Mouse (Mus musculus) gastrocnemius, adult 8-10 months (tissue): ENCODE results near the gene Clec10a. TPM values are rescaled to one million over a fixed set of nuclear protein-coding genes. Genes with fewer than 3 reads are reported as not detected.

Experiments
- DNase-seq, 2 experiments: peaks; one replicate each; pipeline ENCODE4 v3.0.0; 2022; ENCODE audit warnings: low spot score in 2 of 2
- total RNA-seq, 4 experiments: library from RNA; stranded (reverse); gene quantifications; 2 replicates each; pipeline ENCODE4 v1.2.4; 2022

Clec10a gene
- total RNA-seq, 4 experiments from 2014 or later: 1.6 to 3.6 (median 2.8) TPM

DNA sequence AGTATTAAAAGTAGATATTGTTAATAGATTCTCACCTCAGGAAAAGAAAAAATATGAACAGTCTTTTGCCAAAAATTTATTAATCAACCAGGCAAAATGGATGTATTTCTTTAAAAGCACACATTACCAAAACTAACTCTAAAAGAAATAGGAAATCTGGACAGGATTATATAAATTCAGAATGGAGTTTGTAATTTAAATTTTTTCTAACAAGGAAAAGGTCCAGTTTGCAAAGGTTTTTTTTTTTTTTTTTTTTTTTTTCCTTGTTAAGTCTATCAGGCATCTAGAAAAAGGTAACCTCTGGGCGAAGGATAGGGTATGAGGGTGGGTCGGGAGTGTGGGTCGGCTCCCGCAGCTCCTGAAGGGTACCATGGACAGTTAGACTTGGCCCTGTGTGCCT, 24.5 kb downstream of the Clec10a start:
- DNase-seq: no peak

DNA sequence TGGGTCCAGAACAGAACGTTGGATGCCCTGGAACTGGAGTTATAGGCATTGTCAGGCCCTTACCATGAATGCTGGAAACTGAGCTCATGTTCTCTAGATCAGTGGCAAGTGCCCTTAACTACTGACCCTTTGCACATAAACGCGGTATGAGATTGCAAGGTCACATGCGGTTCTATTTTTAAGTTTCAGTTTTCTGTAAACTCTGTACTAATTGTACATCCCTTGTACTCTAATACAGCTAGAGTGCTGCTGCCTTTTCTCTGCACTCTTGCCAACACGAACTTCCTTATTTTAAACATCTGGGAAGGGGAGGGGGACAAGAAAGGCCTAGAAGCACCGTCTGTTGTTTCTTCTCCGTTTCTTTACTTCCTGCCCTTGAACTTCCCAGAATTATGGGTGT, 29.1 kb downstream of the Clec10a start:
- no peak for DNase-seq

DNA sequence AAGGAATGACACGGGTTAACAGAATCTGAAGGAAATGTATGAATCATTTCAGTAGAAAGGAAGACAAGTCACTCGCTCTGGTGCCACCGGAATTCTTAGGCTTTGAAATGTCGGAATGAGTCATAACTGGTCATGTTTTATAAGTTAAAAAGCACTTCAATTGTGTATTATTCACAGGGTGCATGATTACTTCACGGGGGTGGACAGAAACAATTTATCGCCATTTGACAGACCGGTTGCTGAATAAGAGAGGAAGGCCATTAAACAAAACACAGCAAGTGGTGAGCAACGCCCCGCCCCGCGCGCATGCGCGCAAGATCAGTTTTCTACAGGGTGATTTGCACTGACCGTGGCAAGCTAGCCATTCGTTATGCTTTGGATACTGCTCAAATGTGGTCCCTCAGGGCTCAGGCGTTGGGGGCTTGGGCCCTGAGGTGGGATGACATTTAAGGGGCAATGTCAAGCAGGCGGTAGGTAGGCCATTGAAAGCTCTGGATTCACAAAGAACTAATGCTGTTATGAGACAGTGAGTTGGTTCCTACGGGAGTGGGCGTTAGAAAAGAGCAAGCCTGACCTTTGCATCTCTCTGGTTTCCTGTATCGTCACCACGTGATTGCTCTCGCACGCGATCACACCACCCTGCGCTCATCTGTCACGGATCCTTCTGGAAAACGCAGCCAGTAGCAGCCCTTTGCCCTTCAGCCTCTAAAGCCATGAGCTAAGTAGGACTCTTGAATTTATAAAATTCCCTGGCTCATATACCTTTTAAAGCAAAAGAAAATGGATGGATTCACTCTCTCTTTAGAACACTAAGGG, 33.5 kb downstream of the Clec10a start:
- no peak for DNase-seq

DNA sequence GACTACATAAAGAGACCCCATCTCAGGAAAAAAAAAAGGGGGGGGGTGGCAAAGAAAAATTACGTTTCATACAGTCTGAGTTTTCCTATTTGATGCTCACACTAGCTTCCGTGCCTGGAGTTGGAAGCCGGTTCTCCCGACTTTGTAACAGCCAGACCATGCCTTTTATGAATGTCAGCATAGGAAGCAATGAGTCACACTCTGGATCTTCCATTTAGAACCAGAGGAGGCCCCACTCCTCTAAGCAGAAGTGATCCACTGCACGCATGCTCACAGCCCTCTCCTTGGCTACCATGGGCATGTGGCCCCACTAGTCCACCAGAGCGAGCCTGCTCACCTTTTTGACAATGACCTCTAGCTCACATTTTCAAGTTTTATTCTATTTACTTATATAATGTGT, 35.2 kb downstream of the Clec10a start:
- no peak for DNase-seq

DNA sequence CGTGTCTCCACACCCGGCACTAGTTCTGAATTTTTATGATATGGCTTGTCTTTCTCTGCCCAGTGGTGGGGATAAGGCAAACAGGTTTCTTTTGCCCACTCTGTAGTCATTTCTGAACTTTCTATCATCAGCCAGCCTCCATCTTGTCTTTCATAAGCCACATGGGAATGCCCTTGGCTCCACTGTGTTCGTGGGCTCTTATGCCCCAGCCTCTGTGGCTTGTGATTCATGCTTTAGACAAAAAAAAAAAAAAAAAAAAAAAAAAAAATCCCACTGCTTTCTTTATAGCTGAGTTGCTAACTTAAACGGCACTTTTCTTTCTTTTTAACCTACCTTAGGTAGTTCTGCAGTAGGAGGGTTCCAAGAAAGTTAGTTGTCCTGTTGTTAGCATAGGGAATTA, 36.2 kb downstream of the Clec10a start:
- DNase-seq: no peak

DNA sequence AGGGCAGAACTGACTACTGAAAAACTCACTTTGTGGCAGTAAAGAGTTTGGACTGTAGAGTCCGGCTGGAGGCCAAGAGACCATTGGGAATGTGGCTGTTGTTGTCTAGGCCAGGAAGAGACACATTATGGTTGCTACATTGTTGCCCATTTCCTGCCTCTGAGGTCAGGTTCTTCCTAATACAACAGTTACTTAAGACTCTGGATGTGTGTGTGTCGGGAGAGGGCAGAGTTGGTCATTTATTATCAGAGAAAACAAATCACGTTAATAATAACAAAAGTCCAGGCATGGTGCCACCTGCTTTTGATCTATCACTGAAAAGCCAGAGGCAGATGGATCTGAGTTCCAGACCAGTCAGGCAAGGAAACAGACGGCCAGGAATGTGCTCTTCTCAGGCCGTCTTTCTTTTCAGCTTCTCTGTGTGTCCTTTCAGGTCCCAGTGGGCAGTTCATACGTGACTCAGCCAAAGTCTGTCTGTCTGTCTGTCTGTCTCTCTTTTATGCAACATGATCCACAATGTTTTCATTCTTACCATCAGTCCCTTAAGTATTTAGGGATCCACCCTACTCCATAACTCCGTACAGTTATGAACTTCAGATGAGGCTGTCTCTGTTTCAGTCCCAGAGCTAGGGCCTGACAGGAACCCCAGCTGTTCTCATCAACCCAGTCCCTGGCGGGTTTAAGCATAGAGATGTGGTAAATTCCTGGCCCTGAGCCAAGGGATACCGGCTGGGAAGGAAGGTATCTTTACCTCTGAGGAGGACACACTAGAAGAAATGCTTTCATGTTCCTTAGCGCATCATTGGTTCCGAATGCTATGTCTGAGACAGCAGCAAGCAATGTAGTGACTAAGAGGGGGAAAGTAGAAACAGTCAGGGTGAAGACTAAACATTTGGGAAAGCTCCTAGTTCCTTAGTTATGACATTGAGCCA, 37.6 kb downstream of the Clec10a start:
- no peak for DNase-seq

DNA sequence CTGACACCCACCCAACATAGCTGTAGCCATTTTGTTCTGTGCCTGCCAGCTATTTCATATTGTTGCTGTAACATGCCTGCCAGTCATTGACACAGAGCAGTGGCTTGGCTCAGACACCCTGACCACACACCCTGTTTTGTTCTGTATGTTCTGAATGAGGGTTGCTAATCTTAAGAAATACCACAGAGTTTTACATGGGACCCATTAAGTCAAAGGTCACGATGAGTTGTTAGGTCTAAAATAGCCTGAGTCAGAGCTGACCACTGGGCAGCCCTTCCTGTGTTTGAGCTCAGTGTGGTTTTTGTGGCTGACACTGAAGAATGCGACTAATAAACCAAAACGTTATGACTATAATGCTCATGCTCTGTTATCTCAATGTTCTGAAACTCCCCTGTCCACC, 42.3 kb downstream of the Clec10a start:
- DNase-seq: no peak

DNA sequence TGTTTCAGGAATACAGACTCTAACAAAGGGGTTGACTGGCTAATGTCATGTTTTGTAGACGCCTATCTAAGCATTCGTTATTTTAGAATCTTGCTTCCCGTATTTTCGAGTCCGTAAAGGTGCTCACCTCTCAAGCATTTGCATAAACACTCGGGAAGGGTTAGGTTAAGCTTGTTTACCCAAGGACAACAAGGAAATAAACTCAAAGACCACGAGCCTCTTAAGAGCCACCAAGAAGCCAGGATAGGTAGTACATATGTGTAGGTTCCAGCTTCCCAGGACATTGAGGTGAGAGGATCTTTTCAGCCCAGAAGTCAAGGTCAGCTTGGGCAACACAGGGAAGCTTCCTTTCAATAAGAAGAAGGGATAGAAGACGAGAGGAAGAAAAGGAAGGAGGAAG, 43.1 kb downstream of the Clec10a start:
- DNase-seq: no peak

DNA sequence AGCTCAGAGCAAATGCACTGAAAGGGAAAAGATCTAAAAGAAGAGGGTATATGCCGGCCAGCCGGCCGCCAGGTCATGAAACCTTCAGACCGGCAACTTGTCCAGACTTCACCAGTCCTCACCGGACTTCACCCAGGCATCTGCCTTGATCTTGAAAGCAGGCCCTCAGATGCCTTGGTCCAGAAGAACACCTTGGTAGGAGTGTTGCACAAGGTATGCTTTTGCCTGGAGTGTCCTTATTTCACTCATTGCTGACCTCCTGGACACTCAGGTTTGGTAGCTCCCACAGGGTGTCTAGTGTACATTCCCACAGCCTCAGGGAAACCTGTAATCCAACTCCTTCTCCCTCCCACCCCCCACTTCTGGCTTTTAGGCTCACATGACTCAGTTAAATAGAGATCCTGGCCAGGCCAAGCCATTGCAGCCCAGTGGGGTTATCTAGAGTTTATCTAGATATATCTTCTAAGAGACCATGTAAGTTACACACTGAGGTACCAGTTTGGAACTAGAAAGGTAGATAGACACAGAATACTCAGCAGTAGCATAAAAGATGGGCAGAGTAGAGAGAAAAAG, 44.1 kb downstream of the Clec10a start:
- DNase-seq: no peak

DNA sequence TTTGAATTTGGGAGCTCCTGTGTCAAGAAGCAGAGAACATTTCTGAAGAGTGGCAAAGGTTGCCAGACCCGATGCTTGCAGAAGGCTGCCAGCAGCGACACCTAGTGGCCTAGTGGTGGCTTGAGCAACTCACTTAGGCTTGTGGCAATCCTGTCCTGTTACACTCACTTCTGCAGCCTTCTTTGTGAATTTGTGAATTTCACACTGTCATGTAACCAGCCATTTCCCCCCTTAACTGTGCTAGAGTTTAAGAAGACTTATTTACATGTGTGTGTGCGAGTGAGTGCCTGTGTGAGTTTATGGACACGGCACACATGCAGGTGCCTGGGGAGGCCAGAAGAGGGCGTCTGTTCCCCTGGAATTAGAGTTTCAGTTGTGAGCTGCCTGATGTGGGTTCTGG, 45.7 kb downstream of the Clec10a start:
- DNase-seq: peak; percentile 57 to 66

DNA sequence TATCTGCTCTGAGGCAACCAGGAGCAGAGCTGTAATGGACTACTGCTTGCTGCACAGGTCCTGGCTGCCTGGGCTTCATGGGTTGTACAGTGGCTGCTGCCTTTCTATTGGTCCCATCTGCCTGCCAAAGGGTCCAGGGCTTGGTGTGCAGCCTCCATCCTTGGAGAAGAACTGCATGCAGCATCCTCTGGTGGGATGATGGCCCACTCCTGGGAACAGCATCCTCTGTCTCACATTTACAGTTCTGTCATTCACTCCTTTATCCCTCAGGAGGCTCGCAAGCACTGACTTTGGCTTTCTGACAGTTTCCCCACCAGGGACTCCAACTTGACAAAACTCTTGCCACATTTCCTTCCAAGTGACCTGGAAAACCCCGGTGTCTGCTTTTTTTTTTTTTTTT, 50.8 kb downstream of the Clec10a start:
- DNase-seq: no peak

DNA sequence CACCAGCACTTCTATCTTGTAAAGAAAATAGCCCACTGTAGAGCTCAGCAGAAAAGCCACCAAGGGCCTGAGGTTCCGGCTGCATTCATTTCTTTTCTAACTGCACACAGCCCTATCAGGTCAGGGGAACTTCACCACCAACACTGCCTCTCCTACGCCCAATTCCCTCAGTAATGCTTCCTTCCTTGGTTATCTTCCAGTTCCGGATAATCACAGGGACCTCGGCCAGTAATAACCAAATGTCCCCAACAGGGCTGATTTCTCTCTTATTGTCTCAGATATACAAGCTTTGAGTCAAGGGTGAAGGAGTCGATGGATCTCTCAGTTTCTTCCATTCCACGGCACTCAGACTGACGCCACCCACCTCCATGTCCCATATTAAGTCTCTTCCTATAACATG, 51.3 kb downstream of the Clec10a start:
- DNase-seq: no peak

DNA sequence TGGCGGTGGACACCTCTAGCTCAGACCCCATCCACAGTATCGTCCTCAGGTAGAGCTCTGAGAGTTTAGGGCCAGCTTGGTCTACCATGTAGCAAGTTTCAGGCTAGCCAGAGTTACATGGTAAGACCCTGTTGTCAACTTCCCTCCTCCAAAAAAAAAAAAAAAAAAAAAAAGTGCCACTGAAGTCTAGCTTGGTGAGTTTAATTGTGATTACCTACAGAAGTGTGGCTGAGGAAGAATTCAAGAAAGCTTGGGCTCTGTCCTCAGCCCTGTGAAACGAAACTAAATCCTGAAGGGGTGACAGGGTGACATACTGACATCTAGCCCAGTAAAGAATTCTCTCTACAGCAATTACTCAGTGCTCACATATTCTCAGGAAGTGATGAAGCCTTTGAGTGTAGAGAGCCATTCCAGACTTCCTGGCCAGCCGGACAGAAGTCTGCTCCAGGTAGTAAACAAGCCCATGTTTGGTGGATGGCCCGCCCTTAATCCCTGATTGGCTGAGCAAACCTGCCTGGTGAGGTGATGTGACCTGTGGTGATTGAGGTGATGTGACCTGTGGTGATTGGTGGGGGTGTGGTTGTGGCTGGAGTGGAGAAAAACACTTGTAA, 52.9 kb downstream of the Clec10a start:
- no peak for DNase-seq

DNA sequence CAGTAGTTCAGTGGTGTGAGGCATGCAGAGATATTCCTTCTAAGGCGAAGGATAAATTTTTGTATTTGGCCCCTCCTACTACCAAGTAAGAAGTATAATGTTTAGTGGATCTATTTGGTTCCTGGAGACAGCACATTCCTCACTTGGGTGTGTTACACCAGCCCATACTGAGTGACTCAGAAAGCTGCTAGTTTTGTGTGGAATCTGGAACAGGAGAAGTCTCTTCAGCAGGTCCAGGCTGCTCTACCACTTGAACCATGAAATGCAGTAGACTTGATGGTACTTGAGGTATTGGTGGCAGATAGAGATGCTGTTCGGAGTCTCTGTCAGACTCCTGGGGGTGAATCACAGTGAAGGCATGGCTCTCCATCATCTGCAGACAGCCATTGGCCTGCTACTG, 54.7 kb downstream of the Clec10a start:
- no peak for DNase-seq

DNA sequence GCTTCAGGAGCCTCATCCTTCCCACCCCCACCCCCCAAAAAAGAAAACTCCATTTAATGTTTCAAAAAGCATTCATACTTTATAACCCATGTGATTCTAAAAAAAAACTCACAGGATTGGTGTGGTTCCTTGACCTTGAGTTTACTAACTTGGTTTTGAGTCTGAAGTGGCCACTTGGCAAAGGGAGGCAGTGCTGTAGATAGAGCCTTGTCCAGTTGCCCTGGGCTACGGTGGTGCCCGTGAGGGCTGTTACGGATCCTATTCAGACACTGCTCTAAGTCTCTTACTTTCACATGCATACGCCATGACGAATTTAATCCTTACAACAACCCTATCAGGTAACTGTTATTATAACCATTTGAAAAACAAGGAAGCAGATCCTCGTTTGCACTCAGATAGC, 56.0 kb downstream of the Clec10a start:
- no peak for DNase-seq

DNA sequence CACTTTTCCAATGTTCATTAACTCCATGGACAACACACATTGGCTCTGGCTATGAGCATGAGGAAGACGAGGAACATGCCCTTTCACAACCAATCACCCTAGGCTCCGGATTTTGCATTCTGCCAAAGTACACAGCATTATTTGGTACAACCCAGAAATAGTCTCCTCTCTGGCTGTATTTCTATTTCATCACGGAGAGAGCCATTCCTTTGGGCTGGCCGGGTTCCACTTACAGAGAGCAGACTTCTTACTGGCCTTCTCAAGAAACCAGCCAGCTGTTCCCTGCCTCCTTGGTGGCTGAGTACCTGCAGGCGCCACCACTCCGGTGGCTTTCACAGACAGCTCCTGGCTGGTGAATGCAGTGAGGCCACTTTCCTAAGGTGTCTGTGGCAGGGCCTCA, 56.4 kb downstream of the Clec10a start, which contains the start of gene Slc16a11:
Gene Slc16a11 (plus strand): TSS at position 330 of the 400 bp plus-strand sequence.
- no peak for DNase-seq

DNA sequence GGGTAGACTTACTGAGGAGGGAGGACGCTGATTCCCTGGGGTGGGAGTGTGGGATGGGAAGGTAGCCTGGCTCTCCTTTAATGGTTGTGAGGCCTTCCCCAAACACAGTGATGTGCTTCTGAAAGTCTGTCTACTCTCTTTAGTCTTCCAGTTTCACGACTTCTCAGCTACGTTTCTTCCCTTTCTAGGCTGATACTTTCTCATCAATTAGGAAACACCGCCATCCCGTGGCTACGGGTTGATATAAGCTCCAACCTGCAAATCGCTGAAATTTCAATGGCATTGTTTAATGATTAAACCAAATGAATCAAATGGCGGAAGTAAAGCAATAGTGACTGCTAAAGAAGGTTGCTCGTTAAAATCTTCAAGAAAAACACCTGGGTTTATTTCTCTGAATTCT, 56.9 kb downstream of the Clec10a start:
- no peak for DNase-seq

DNA sequence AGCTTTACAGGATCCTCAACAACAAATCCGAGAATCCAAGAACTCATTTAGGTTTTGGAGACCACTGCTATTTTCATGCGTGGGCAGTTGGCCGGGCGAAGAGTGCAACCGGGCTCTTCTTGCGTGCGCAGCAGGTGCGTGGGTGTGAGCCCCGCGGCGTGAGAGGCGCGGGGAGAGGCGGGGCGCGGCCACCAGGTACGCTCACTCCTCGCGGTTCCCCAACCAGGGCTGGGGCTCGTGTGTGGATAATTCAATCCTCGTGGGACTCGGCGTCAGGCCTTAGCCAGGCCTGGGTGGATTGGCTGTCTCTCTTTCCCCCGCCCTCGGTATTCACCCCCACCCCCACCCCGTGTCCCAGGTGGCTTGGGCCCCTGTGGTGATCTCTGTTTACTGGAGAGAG, 57.7 kb downstream of the Clec10a start:
- DNase-seq: no peak

DNA sequence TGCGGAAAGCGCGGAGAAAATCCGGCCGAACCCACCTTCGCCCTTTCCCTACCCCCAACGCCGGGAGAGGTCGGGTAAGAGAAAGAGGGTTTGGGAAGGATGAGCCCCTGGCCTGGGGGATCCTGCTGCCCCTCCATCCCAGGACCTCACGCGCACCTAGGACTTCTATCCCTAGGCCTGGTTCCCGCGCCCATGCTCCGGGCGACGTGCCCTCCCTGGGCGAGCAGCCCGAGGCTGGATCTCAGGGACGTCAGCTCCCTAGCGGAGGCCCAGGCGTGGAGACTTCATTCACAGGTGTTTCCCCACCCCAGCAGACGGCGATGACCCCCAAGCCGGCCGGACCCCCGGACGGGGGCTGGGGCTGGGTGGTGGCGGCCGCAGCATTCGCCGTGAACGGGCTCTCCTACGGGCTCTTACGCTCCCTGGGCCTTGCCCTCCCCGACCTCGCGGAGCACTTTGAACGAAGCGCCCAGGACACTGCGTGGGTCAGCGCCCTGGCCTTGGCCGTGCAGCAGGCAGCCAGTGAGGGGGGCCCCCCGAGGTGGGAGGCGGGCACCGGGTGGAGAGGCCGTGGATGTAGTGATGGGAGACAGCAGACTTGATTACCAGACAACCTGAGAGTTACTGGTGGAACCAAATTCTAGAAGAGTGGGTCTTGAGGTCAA, 58.3 kb downstream of the Clec10a start:
- no peak for DNase-seq

DNA sequence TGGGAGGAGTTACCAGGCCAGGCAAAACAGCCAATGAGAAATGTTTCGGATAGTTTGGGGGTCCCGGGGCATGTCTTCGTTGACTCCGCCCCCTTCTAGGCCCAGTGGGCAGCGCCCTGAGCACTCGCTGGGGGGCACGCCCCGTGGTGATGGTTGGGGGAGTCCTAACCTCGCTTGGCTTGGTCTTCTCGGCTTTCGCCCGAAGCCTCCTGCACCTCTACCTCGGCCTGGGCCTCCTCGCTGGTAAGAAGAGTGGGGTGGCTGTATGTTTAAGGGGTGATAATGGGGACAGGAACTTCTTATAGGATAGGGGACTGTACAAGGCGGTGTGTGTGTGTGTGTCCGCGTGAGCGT, 58.8 kb downstream of the Clec10a start:
- DNase-seq: no peak

DNA sequence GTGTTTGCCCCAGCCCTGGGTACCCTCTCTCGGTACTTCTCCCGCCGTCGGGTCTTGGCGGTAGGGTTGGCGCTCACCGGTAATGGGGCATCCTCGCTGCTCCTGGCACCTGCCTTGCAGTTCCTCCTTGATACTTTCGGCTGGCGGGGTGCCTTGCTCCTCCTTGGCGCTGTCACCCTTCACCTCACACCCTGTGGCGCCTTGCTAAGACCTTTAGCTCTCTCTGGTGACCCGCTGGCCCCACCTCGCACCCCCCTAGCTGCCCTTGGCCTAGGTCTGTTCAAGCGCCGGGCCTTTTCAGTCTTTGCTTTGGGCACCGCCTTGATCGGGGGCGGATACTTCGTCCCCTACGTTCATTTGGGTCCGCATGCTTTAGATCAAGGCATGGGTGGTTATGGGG, 59.3 kb downstream of the Clec10a start:
- DNase-seq: no peak
